Mouse (Mus musculus) adrenal gland, postnatal 36 days (tissue): Measurements from ENCODE around the gene Stk32c. TPM values are rescaled to one million over a fixed set of nuclear protein-coding genes. Genes with fewer than 3 reads are reported as not detected.

Source experiments
- DNase-seq, 2 experiments: peaks; one replicate each; pipeline ENCODE4 v3.0.0; 2021; ENCODE audit warnings: mixed read lengths in 1 of 2
- total RNA-seq, 2 experiments: library from RNA; stranded (reverse); gene quantifications; 2 replicates each; pipeline ENCODE4 v1.2.3; 2021

The Stk32c gene
- total RNA-seq, 2 experiments from 2014 or later: 3.3 to 3.9 TPM

DNA sequence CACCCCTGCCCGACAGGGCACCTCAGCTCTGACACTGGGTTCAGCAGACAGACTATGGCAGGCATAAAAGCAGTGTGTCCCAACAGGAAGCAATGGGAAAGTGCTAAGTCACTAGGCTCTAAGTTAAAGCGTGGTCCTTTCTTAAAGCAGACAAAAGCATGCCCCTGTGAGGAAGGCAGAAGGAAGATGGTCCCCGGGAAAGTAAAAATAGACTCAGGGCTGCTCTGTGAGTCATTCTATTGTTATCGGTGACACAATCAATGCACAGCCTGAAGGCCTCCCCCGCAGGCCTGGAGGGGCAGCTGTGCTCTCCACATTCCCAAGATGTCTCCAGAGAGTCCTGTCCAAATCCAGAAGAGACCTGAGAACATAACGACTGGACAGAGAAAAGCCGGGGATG lies 67.2 kb downstream of the Stk32c start:
- peak in 1 of 2 experiments; percentile 13 for DNase-seq

DNA sequence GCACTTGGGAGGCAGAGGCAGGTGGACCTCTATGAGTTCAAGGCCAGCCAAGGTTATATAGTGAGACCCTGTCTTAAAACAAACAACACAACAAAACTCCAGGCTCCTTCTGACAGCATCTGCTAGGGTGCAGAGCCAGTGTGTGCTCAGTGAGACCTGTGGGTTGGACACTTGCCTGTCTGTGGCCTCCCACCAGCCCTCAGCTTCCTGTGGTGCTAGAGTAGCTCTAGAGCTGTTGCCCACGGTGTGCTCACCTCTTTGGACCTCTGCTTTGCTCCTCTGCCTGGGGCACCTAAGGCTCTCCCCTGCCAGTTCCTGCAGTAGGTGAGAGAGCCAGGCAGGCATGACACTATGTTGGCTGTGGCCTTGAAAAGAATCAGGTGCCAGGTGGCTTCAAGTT lies 69.3 kb downstream of the Stk32c start:
- no peak for DNase-seq

DNA sequence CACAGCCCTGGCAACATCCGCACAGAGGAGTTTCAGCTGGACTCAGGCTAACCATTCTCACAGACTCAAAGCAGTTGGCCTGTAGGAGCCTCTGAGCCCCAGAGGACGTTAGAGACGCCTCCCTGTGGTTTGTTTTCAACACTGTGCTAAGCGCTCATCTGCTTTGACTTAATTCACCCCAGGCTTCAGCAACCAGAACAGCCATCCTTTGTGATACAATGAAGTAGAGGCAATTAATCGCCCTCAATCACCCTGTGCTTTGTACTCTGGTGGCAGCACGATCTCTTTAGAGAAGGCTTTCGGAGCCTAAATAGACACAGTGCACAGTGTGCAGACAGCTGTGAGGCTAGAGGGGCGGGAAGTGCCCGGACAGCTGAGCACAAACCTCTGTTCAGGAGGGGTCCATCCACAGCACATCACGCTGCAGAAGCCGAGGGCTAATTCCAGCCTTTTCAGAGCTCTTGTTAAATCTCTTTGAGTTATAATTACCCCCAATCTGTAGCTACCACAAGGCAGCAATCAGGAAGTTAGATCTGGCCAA lies 73.1 kb downstream of the Stk32c start:
- no peak for DNase-seq

DNA sequence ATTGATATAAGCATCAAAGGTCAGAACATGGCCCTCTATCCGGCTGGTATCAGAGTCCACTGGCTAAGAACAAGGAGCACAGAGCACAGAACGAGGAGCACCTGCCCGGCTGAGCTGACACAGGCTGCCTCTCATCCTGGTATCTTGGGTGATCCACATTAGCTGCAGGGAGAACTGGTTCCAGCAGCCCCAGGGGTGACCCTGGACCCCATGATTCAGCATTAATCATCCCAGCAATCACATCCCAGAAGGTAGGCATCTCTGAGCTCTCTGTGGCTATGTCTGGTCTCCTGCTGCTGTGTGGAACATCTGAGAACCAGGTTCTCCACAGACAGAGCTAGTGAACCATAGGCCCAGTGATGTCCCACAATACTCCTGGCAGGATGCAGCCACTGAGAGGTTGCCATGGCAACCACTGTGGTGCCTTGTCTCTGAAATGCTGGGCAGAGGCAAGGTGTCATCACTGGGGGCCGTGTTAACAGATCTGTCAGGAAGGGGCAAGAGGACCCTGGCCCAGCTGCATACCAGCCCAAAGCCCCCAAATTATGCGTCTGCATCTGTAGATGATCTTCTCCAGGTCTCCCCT lies 76.1 kb downstream of the Stk32c start:
- peak; percentile 53 to 55 for DNase-seq

DNA sequence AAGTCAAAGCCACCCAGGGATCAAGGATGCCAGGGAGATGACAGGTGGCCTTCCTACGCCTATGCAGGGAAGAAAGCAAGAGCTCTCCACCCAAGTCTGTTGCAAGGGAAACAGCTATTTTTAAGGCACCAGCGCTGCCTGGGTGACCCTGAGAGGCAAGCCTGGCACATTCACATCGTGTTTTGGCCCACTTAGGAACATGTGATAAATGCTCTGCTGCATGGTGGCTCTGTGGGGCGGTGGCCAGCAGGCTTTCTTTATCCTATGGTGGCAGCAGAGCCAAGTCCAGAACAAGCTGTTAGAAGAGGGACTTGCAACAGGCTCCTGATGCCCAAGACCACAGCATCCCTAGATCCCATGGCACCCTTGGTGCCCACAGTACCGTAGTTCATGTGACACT lies 77.9 kb downstream of the Stk32c start:
- no peak for DNase-seq

DNA sequence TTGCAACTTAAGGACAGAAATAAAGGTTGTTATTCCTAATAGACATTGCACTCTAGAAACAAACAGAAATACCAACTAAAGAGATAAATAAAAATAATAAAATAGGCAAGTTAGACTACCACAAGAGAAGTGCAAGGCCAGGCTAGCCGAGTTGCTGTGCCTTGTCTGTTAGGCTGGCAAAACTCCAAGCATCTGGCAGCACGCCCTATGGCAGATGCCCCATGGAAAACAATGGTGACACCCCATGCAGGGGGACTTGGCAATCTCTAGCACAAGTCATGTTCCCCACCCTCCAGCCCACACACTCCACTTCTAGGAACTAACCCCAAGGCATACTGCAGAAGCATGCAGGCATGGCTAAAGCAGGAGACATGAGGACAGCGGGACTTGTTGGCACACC lies 79.7 kb downstream of the Stk32c start:
- peak; percentile 79 for DNase-seq

DNA sequence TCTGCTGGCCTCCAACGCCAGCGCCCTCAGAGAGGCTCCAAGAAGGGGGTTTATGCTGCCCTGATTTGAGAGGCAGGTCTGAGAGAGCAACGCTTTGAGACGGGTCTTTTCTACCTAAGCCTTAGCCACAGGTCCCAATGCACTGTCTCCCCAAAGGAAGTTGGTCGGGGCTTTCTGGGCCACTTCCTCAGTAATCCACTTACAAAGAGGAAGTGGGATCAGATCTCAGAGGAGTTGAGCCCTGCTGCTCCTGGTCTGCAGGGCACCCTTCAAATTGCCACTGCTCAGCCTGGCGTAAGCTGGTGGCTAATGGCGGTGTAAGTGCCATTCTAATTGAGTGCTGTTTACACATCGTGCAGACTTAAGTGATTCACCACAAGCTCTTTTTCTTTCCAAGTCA lies 81.6 kb downstream of the Stk32c start:
- DNase-seq: no peak

DNA sequence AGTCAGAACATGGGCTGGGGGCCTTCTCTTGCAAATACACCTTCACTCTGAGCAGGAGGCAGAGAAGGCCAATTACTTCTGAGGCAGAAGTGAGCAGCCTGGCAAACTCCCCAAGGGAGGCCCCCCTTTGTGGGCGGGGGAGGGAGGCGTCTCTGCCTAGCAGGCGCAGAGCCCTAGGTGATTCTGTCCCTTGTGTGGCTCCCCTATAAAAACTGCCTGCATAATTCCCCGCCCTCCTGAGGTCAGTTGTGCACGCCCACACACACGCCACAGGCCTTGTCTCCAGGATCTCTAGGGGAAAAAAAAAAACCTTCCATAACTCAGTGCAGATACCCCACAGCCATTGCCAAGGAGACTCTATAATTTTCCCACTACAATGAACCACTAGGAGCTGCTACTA lies 82.7 kb downstream of the Stk32c start:
- DNase-seq: no peak

DNA sequence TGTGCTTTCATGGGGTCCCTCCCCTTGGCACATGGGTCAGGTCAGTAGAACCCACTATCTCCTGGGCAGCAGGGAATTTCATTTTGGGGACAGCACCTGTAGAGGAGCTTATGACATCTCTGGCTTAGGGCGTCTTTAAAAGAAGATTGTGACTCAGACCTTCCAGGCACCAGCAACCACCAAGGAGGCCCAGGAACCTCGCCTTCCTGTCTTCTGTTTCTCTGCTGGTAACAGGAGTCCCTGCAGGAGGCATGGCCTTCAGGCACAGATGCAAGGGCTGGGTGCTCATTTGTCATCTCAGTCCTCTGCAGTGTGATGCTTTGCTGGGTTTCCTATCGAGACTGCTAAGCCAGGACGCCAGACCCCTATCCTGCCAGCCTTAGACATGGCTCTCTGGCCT lies 84.1 kb downstream of the Stk32c start:
- no peak for DNase-seq

DNA sequence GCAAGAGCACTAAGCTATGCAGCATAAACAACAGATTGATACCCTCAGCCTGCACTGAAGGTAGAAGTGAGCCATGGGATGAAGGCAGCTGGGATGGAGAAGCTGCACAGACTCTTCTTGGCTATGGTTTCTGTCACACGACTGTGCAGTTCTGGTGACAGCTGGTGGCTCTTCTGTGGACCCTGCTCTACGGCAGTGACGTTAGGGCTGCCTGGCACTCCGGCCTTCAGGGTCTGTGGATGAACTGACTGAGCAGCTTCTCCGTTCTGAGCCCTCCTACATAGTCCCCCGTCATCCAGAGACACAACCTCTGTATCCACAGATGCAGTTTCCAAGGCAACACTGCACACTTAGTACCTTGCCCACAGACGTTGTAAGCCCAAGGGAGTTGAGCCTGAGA lies 86.6 kb downstream of the Stk32c start:
- DNase-seq: no peak

DNA sequence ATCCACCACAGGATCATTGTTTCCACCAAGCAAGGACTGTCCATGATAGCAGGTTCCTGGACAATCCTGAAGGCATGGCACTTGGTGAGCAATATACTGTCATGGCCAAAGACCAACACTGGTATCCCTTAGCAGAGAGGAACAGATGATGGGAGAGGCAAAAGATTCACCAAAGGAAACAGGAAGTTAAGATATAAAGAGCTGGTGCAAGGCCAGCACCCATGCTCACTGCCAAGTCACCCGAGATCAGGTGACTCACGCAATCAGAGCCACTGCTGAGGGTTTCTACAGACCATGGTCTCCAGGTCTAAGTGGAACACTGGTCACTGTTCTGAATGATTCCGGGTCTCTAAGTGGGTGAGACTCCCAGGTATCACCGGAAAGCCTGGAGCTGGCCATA lies 87.2 kb downstream of the Stk32c start:
- DNase-seq: no peak

DNA sequence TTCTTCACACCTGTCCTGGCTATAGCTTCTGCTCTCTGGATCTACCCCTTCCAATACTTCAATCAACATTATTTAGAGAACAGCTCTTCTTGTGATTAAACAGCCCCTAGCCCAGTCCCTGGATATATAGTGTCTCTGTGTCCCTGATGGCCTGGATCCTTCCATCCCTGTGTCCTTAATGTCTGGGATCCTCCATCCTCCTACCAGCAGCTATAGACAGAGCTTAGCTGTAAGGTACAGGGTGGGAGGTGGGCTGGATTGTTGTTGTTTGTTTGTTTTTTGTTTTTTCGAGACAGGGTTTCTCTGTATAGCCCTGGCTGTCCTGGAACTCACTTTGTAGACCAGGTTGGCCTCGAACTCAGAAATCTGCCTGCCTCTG lies 93.3 kb downstream of the Stk32c start:
- no peak for DNase-seq

DNA sequence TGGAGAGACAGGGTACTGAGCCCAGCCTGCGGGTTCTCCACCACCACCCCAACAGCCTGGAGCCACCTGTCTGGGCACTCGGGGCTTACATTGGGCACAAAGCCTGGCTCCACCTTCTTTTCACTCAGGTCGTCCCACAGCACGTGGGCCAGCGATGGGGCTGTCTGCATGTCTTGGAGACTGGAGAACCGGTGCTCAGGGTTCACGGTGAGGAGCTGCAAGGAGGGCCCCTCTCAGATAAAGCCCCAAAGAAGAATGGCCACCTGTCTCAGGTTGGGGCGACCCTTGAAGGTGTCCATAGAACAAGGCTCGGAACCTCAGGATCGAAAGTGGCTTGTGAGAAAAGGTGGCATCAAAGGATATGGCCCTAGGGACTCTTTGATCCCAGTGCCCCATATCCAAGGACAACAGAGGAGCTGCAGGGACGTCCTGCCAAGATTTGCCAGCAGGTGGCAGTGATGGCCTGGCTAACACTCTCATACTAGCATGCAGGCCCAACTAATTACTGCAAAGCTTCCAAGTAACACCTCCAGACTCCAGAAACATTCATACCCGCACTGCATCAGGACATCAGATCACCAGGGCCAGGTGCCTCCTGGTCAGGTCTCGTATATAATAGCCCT lies 93.8 kb downstream of the Stk32c start:
- DNase-seq: peak; percentile 88 to 89

DNA sequence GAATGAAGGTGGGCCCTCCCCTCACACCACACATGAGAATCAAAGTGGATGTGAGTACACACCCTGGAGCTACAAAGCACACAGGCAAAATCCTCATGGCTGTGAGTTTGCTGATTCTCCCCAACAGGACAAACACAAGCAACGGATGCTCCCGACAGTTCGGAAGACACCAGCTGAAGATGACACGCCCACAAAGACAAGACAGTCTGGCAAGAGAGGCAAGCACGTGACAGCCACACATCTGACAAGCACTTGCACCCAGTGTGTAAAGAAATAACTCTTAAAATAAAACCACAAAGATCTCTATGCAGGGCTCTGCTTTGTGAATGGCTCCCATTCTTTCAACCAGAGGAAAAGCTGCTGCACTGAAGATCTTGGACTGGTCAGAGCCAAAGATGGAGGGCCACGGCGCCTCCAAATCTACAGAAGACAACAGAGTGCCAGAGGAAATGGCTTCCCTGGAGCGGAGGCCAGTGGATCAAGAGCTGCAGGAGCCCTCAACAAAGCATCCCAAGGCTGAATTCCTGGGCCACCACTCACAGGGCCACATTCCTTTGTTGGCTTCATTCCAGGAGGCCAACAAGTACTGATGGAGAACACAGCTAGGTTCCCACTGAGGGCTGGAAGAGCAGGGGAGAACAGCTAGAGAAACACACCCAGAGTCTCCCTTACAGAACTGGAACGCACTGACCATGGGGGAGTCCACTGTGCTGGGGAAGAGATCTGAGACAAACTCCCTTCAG lies 105.0 kb downstream of the Stk32c start:
- peak; percentile 58 to 67 for DNase-seq

DNA sequence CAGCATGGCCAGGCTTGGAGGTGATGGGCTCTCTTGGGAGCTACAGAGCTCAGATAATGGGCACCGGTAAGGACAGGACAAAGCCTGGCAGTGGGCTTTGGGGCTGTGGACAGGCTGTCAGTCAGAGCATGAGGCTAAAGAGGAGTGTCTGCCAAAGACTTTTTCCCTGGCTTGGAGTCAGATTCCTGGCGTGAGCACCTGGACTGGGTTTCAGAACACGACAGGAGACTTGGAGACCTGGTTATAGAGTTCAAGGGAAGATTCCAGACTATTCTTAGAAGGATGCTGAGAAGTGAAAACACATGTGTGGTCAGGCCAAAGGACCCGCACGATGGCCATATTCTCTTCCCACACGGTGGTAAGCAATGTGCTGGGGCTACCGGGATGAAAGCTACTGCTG lies 107.4 kb downstream of the Stk32c start:
- no peak for DNase-seq

DNA sequence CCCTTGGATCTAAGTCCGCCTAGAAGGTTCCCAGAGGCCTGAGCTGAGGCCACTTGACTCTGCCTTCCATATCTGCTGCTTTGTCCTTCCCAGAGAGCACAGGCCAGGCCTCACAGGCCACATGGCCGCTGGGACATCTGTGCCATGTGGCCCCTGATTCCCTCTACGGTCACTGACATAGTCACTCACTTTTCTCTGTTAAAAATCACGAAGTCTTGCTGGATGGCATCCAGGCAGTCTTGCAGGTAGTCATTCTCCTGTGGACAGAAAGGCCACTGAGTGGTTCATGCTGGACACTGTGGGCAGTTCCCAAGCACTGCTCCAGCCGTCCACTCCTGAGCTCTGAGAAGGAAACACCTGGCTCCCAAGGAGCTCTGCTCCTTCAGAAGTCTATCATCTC lies 108.0 kb downstream of the Stk32c start:
- no peak for DNase-seq

DNA sequence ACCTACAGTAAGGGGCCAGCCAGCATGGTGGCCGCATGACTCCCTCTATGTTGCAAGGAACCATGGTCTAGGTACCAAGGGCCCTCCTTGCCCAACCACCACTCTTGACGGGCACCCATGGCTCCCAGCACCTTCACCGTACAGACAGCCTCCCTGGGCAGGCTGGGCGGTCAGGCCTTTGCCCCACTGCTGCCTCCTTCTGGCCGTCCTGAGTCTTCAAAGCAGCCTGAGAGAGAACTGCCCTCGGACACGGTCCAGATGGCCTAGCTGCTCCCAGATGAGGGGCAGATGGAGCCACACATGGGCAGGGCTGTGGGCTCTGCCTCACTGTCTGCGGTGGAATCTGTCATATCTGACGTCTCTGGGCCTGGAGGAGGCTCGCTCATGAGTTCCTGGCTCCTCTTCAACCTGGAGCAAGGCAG lies 109.1 kb downstream of the Stk32c start:
- DNase-seq: no peak

DNA sequence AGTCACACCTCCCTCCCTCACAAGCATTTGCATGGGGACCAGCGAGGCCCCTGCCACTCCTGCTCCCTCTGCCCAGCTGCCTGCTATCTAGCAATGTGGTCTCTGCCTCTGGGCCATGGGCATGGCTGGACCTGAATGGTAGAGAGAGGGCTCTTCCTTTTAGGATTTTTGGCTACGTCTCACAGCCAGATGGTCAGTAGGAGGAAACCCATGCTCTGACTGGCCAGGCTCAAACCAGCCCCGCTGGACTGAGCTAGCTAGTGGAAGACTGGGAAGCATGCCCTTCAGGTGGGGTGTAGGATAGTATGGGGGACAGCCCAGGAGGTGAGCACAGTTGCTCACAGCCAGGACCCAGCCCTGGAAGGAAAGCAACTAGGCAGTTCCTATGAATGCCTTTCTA lies 111.3 kb downstream of the Stk32c start:
- DNase-seq: no peak

DNA sequence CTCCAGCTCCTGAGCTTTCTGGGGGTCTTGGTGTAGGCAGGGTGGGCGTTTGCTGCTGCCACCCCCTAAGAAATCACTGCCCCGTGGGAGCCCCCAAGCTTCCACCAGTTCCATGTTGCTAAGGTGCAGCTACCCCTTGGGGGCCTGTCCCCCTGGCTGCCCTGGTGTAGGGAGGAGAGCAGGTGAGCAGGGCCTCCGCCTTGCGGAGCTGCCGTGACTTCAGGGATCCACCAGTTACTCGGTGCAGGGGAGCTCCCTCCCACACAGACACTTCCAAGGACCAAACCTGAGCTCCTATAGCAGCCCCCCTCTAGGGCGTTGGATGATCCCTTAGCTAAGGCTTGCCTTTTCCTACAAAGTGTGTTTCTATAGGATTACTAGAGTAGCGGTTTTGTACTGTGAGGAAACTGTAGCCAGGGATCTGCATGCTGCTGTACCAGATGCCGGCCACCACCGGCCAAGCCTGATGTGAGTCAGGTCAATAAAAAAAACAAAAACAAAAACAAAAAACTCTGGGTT lies 111.8 kb downstream of the Stk32c start:
- no peak for DNase-seq

DNA sequence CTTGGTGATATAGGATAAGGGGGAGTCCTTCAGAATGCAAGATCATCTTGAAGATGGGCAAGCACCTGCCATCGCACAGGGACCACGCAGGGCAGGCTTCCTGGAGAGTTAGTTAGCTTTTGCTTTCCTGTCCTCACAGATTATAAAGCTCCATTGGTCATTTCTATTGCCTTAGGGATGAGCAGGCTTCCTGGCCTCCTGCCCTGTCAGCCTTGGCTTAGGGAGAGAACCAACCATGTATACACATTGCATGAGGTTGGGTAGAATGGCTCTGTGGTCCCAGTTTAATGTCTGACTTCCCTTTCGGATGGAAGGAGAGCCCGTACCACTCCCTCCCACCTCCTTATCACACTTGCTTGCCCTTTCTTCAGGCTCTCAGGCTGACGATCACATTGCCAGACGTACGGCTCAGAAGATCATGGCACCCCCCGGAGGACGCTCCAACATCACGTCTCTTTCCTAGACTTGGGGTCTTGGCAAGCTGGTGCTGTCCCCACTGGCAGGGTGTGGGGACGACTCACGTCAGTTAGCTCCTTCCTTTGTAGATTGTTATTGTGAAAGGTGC lies 112.5 kb downstream of the Stk32c start:
- no peak for DNase-seq

DNA sequence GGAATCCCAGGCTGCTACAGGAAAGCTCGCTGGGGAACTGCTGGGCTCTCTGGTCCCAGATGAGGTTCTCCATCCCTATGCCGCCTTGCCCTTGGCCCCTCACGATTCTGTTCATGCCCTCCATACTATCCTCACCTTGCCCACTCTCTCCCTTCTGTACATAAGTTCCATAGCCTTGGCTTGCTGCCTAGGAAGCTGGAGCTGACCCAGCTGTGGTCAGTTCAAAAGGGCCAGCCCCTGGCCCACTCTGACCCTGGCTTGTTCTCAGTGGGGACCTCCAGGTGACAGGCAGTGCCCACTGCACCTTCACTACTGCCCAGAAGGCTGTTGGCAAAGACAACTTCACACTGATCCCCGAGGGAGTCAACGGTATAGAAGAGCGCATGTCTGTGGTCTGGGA lies 116.7 kb downstream of the Stk32c start:
- DNase-seq: no peak

DNA sequence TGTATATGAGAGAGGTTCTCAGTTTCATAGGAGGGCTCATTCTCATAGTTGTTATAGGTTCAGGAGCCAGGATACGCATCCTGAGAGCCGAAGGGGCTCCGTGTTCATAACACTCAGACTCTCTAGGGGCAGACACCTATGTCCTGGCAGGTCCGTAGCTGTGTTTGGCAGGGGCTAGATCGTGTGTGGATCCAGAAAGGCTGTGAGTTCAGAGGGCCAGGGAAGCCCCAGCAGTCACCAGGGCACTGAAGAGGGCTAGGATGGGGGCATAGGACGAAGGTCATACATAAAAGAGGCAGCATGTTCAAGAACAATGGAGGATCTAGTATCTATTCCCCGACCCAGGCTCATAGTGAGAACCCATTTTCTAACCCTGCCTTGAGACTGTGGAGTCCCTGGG lies 117.8 kb downstream of the Stk32c start:
- no peak for DNase-seq

DNA sequence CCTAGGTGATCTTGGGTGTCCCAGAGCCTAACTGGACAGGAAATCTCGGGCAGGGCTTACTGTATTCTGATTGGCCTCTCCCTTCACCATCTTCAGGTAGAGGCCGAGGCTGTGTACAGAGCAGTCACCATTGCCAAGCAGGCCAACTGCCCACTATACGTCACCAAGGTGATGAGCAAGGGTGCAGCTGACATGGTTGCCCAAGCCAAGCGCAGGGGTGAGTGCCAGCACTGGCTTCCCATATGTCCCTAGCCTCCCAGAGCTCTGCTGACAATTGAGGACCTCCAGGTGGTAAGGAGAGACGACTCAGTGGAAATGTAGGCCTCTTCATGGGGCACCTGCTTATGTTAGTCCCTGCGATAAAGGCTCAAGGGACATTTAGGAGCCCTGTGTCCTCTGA lies 118.3 kb downstream of the Stk32c start:
- no peak for DNase-seq
